Mouse (Mus musculus) lung, embryonic 14.5 days (tissue): ENCODE results near the gene Gm49320. TPM values are rescaled to one million over a fixed set of nuclear protein-coding genes. Genes with fewer than 3 reads are reported as not detected.
A peak's percentile ranks its signal among the peaks of the same experiment; 100 is the strongest.

Experiments
- ATAC-seq: fragments of 200-750 bp; cut with Nextera tagmentation; 2 replicates; pipeline ENCODE4 v1.8.0; 2017; ENCODE audit warnings: mild to moderate bottlenecking, moderate TSS enrichment, moderate library complexity; ENCODE audit not compliant: insufficient read depth
- DNase-seq: peaks from one replicate; pipeline ENCODE4 v3.0.0-alpha.2; 2015
- H3K27ac ChIP-seq: fragments of 300-500 bp; sonication (generic); 2 replicates; pipeline ENCODE4 v1.5.1; 2014; ENCODE audit warnings: low read depth, mild to moderate bottlenecking, moderate library complexity
- H3K27me3 ChIP-seq: fragments of 300-500 bp; sonication (generic); 2 replicates; pipeline ENCODE4 v1.6.1; 2014; ENCODE audit warnings: low read length, control low read depth; ENCODE audit not compliant: insufficient read depth
- H3K36me3 ChIP-seq: fragments of 300-500 bp; sonication (generic); 2 replicates; pipeline ENCODE4 v1.6.1; 2014; ENCODE audit warnings: control low read depth; ENCODE audit not compliant: insufficient read depth
- H3K4me1 ChIP-seq: fragments of 300-500 bp; sonication (generic); 2 replicates; pipeline ENCODE4 v1.6.1; 2014; ENCODE audit warnings: antibody characterized with exemption, control low read depth; ENCODE audit not compliant: insufficient read depth
- H3K4me2 ChIP-seq: fragments of 300-500 bp; sonication (generic); 2 replicates; pipeline ENCODE4 v1.6.1; 2014; ENCODE audit warnings: mild to moderate bottlenecking
- H3K4me3 ChIP-seq: fragments of 300-500 bp; sonication (generic); 2 replicates; pipeline ENCODE4 v1.5.1; 2014; ENCODE audit warnings: low read depth, low read length
- H3K9ac ChIP-seq: fragments of 300-500 bp; sonication (generic); 2 replicates; pipeline ENCODE4 v1.6.1; 2014
- H3K9me3 ChIP-seq: fragments of 300-500 bp; sonication (generic); 2 replicates; pipeline ENCODE4 v1.6.1; 2016; ENCODE audit warnings: low read depth, low read length, control low read depth
- CTCF ChIP-seq: IDR thresholded peaks from 2 replicates; pipeline ENCODE4 v1.5.1; 2016; ENCODE audit warnings: antibody characterized with exemption, low read depth
- WGBS: fragments of 180-500 bp; shearing (Covaris S2); extraction: QIAGEN DNeasy Blood & Tissue Kit; methylation state at CpG from one replicate; pipeline ENCODE4 v1.1.7; 2014; 5-methylcytosine and 5-hydroxymethylcytosine counted together
- polyA plus RNA-seq: library from polyadenylated mRNA; unstranded; fragments of >200 nt; fragmentation: Nextera tagmentation; extraction: Ambion mirVana; gene quantifications from 2 replicates; pipeline ENCODE4 v1.2.1, GENCODE M21; 2014

The Gm49320 gene
- polyA plus RNA-seq, 1 experiment from 2014 or later, result 1.2 TPM

DNA sequence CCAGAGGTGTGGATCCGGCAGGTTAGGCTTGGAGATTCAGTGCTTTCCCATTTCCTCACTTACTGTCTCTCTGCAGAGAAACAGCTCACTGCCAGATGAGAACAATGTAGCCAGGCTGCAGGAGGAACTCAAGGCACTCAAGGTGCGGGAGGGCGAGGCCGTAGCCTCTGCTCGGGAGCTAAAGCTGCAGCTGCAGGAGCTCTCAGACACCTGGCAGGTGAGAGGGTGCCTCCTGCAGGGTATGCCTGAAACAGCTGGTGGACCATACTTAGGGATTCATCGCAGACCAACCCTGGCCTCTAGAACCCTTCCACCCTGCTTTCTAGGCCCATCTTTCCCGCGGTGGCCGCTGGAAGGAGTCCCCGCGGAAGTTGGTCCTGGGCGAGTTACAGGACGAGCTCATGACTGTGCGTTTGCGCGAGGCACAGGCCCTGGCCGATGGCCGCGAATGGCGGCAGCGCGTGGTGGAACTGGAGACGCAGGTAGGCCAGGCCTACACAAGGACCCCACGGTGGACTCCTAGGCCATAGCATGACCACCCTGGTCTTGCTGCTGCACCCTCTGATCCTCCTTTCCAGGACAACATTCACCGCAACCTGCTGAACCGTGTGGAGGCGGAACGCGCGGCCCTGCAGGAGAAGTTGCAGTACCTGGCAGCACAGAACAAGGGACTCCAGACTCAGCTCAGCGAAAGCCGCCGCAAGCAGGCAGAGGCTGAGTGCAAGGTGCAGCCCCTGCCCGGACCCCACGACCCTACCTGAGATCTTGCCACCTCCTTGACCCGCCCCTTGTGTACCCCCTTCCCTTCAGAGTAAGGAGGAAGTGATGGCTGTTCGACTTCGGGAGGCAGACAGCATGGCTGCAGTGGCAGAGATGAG lies 33.2 kb upstream of the Gm49320 start:
- Histone ChIP-seq H3K27me3 (peaks cover 9% of the 10 kb centered on the region), H3K9ac (no peak overlapping the region; the same call in 1 of the 2 replicates), H3K4me2 (peak overlapping the region; percentile 38), H3K27ac (no peak overlapping the region), H3K9me3 (no peaks in the 10 kb centered on the region), H3K4me1 (no peaks in the 10 kb centered on the region), H3K36me3 (peaks cover 27% of the 10 kb centered on the region; the same call in 1 of the 2 replicates), H3K4me3 (no peak overlapping the region)
- WGBS, result 22% methylated on average over 38 of the region's 38 CpGs
- DNase-seq, result peak; percentile 29
- TF ChIP-seq CTCF, result peak; percentile 25; the same call in 1 of the 2 replicates
- peak; percentile 15; the same call in 1 of the 2 replicates for ATAC-seq

DNA sequence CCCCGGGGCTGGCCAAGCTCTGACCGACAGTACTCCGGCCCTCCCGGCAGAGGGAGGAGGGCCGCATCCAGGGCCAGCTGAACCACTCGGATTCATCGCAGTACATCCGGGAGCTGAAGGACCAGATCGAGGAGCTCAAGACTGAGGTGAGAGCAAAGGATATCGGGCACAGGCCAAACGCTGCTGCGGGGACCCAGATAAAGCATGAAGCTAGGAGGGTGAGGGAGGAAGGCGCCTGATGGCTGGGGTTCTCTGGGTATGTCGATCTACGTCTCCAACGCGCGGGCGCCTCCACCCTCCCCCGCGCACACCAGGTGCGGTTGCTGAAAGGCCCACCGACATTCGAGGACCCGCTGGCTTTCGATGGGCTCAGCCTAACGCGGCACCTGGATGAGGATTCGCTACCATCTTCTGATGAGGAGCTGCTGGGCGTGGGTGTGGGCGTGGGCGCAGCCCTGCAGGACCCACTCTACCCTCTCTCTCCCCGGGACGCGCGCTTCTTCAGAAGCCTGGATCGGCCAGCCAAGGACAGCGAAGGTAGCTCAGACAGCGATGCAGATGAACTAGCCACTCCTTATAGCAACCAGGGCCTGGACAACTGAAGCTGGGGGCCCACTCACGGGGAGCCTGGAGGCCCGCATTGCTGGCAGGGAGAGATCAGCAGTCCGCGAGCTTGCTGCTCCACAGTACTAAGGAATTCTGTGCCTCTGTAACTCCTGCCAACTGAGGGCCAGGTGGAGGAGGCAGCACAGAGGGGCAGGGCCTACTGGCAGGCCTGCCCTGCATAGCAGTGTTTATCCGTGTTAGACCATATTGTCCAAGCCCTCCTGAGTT lies 32.3 kb upstream of the Gm49320 start:
- no peak overlapping the region for H3K27ac ChIP-seq
- H3K4me2 ChIP-seq, result peak overlapping the region; percentile 38
- no peak overlapping the region for H3K4me3 ChIP-seq
- H3K9me3 ChIP-seq, result no peaks in the 10 kb centered on the region
- ATAC-seq, result peak; percentile 44
- WGBS, result 18% methylated on average over 44 of the region's 44 CpGs
- no peaks in the 10 kb centered on the region for H3K4me1 ChIP-seq
- peak overlapping the region; percentile 13 for H3K9ac ChIP-seq
- H3K36me3 ChIP-seq, result peaks cover 27% of the 10 kb centered on the region; the same call in 1 of the 2 replicates
- no peak for TF ChIP-seq CTCF
- DNase-seq, result peak; percentile 23
- peaks cover 9% of the 10 kb centered on the region for H3K27me3 ChIP-seq

DNA sequence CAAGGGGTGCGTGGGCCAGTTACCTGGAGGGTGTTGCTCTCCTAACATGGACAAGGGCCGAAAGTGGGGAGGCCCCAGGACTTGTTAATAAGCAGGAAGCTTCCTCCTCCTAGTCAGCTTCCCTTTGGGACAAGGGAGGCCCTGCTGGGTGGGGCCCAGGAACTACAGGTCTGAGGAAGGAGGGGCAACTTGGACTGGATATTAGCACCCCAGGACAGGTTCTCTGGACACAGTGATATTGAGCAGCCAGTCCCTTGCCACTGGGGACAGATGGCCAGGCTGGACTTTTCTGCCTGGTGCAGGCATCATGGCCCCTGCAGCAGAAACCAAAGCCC lies 31.7 kb upstream of the Gm49320 start:
- Histone ChIP-seq H3K27ac (no peak overlapping the region), H3K36me3 (peaks cover 27% of the 10 kb centered on the region; the same call in 1 of the 2 replicates), H3K27me3 (peaks cover 9% of the 10 kb centered on the region), H3K9ac (no peak overlapping the region), H3K9me3 (no peaks in the 10 kb centered on the region), H3K4me1 (no peaks in the 10 kb centered on the region), H3K4me3 (no peak overlapping the region), H3K4me2 (no peak overlapping the region)
- 63% methylated on average over 2 of the region's 2 CpGs for WGBS
- DNase-seq (no peak), ATAC-seq (no peak)
- TF ChIP-seq CTCF, result no peak

DNA sequence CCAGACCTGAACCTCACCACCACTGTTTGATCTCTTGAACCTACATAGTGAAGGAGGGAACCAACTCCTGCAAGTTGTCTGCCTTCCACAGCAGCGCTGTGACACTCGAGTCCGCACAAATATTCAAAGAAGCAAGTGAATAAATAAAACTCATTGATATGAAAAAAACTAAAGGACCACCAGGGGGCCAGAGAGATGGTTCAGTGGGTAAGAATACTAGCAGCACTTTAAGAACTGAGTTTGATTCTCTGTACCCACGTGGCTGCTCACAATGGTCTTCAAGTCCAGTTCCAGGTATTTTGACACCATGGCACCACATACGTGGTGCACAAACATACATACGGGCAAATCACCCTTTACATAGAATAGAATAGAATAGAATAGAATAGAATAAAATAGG lies 27.6 kb upstream of the Gm49320 start:
- H3K27me3 ChIP-seq, result peaks cover 18% of the 10 kb centered on the region
- H3K4me3 ChIP-seq, result no peak overlapping the region
- no peak for ATAC-seq
- 72% methylated on average over 6 of the region's 6 CpGs for WGBS
- TF ChIP-seq CTCF, result 0 out of 2 replicates have a peak, but pooled peaks have one; percentile 7
- H3K4me1 ChIP-seq, result 0 out of 2 replicates have a peak, but pooled peaks cover 9% of the 10 kb centered on the region
- H3K9me3 ChIP-seq, result no peaks in the 10 kb centered on the region
- DNase-seq, result peak; percentile 25
- H3K9ac ChIP-seq, result no peak overlapping the region
- H3K4me2 ChIP-seq, result no peak overlapping the region
- H3K27ac ChIP-seq, result no peak overlapping the region
- peaks cover 11% of the 10 kb centered on the region; the same call in 1 of the 2 replicates for H3K36me3 ChIP-seq

DNA sequence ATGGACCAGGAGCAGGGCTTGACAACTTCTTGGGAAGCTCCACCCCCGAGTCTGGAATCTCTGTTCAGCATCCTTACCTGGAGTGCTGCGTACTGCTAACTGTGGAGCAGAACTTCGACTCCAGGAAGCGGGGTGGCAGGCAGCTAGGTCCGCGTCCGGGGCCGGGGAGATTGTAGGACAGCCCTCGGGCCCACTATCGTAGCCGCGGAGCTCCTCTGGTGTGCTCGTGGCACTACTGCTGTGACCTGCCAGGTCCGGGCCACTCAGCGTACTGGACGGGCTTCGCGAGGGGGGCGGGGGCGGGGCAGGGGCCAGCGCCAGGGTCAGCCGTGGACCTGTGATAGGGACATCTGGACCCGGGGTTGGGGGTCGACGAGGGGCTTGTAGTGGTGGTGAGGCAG lies 25.9 kb upstream of the Gm49320 start:
- Histone ChIP-seq H3K27me3 (peaks cover 33% of the 10 kb centered on the region), H3K9ac (peak overlapping the region; percentile 54), H3K4me1 (0 out of 2 replicates have a peak, but pooled peaks cover 9% of the 10 kb centered on the region), H3K9me3 (no peaks in the 10 kb centered on the region), H3K27ac (no peak overlapping the region), H3K4me3 (peak overlapping the region; percentile 42), H3K4me2 (peak overlapping the region; percentile 92), H3K36me3 (peaks cover 11% of the 10 kb centered on the region; the same call in 1 of the 2 replicates)
- ATAC-seq (peak; percentile 14), DNase-seq (peak; percentile 50)
- no peak for TF ChIP-seq CTCF
- WGBS, result 2% methylated on average over 25 of the region's 25 CpGs

DNA sequence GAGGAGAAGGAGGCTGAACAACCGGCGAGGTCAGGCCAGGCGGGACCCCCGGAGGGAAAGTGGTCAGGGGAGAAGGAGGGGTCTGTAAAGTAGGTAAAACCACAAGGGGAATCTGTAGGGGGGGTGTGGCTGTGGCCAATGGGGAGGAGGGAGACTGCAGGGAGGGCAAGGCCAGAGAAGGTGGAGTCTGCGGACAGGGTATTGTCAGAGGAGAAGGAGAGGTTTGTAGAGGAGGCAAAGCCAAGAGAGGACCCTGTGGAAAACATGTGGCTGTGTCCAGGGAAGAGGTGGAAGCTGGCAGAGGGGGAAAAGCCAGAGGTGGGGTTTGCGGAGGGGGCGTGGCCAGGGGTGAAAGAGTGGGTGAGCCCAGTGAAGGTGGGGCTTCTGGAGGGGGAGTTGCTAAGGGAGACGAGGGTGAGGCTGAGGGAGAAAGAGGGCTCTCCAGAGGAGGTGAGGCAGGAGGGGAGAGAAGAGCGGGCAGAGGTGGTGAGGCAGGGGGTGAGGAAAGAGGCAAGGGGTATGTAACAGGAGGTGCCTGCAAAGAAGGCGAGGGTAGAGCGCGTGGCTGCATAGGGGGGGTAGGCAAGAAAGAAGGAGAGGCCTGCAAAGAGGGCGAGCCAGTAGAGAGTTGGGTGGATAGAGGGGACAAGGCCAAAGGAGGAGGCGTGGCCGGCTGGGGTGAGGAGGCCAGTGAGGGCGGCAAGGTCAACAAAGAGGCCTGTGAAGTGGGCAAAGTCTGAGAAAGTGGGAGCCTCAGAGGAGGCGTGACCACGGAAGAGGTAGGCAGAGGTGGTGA lies 25.3 kb upstream of the Gm49320 start:
- peak overlapping the region; percentile 42 for H3K4me3 ChIP-seq

More for the DNA sequence above, 25.3 kb upstream of the Gm49320 start:
- Histone ChIP-seq H3K36me3 (peaks cover 8% of the 10 kb centered on the region; the same call in 1 of the 2 replicates), H3K9me3 (no peaks in the 10 kb centered on the region), H3K4me2 (peak overlapping the region; percentile 92), H3K9ac (peak overlapping the region; percentile 54), H3K27me3 (peaks cover 37% of the 10 kb centered on the region), H3K4me1 (0 out of 2 replicates have a peak, but pooled peaks cover 9% of the 10 kb centered on the region), H3K27ac (peak overlapping the region; percentile 60)
- 2% methylated on average over 17 of the region's 18 CpGs for WGBS
- TF ChIP-seq CTCF, result no peak
- peak; percentile 68 for ATAC-seq
- peak; percentile 73 for DNase-seq
